Mouse (Mus musculus): ENCODE measurements around the gene Aspdh.

Gene Aspdh

GRCm38 (mm10) chr7:44446070-44446855 lies 18.9 kb upstream of the Aspdh start:
- in situ Hi-C loops (cut with MboI; ENCODE audit: unreplicated experiment in 2 of 2): no loop called here

GRCm38 (mm10) chr7:44453256-44453655 lies 11.9 kb upstream of the Aspdh start:
- in situ Hi-C loops (cut with MboI; ENCODE audit: unreplicated experiment in 2 of 2): loop anchor here in 1 of 2 experiments (25.0 kb wide), 1 partner anchor 766 kb away; the partner anchor contains the start of gene Klk14

GRCm38 (mm10) chr7:44456302-44456701 lies 8.9 kb upstream of the Aspdh start:
- in situ Hi-C loops (cut with MboI; ENCODE audit: unreplicated experiment in 2 of 2): loop anchor here in 1 of 2 experiments (25.0 kb wide), 1 partner anchor 769 kb away; the partner anchor contains the start of gene Klk14

DNA sequence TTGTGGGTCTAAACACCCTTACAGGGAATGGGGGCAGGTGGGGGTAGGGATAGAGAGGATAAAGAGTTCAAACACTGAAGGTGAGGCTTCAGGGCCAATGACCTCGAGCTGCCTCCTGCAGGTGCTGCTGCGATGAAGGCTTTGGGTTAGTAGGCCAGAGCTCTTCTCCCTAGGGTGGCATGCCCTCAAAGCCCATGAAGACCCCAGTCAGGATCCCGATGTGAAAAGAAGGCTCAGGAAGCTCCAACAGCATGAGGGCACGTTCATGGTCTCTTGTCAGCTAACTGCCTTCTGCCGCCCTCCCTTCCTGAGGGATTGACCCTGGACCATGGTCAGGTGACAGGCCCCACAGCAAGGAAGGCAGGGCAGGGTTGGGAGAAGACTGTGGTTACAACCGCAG lies 5.1 kb upstream of the Aspdh start:
- in situ Hi-C loops (cut with MboI; ENCODE audit: unreplicated experiment in 2 of 2): loop anchor here (10.0 to 25.0 kb wide), 3 partner anchors 75 to 773 kb away; partner anchors contain the start of genes 1700008O03Rik (in 1 of the 2), Klk14 (in 1 of the 2) and Syt3 (in 1 of the 2)

DNA sequence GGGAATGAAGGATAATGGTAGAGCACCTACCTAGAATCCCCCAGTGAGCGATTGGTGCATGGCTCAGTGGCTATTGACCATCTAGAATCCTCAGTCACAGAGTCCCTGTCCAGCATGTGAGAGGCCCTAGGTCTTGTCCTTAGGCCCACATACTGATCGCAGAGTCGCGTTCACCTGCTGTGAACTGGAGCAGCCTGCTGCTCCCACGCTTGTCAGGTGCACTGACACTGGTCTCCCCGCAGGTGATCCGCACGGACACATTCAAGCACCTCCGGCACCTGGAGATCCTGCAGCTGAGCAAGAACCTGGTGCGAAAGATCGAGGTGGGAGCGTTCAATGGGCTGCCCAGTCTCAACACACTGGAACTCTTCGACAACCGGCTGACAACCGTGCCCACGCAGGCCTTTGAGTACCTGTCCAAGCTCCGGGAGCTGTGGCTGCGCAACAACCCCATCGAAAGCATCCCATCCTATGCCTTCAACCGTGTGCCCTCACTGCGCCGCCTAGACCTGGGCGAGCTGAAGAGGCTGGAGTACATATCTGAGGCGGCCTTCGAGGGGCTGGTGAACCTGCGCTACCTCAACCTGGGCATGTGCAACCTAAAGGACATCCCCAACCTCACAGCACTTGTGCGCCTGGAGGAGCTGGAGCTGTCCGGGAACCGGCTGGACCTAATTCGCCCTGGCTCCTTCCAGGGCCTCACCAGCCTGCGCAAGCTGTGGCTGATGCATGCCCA lies 4.3 kb upstream of the Aspdh start:
- in situ Hi-C loops (cut with MboI; ENCODE audit: unreplicated experiment in 2 of 2): loop anchor here (10.0 to 25.0 kb wide), 3 partner anchors 76 to 774 kb away; partner anchors contain the start of genes 1700008O03Rik (in 1 of the 2), Klk14 (in 1 of the 2) and Syt3 (in 1 of the 2)

- in situ Hi-C loops (cut with MboI; ENCODE audit: unreplicated experiment in 2 of 2): loop anchor here (10.0 to 25.0 kb wide), 3 partner anchors 77 to 774 kb away; partner anchors contain the start of genes 1700008O03Rik (in 1 of the 2), Klk14 (in 1 of the 2) and Syt3 (in 1 of the 2)
These were observed 3.5 kb upstream of the Aspdh start for GRCm38 (mm10) chr7:44461503-44462217.

DNA sequence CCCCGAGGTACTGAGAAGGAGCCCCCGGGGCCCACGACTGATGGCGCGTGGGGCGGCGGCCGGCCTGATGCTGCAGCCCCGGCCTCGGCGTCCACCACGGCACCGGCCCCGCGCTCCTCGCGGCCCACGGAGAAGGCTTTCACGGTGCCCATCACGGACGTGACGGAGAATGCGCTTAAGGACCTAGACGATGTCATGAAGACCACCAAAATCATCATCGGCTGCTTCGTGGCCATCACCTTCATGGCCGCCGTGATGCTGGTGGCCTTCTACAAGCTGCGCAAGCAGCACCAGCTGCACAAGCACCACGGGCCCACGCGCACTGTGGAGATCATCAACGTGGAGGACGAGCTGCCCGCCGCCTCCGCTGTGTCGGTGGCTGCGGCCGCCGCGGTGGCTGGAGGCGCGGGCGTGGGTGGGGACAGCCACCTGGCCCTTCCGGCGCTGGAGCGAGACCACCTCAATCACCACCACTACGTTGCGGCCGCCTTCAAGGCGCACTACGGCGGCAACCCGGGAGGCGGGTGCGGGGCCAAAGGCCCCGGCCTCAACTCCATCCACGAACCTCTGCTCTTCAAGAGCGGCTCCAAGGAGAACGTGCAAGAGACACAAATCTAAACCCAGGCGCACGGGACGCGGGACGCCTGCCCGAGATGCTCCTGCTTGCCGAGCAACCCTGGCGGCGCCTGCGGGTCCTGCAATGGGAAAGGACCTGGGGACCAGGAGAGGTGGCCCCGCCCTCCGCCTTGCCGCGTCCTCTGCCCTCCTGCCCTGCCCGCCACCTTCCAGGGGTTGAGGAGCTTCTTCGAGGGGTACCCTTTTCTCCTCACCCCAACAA lies 2.8 kb upstream of the Aspdh start:
- in situ Hi-C loops (cut with MboI; ENCODE audit: unreplicated experiment in 2 of 2): loop anchor here (10.0 to 25.0 kb wide), 3 partner anchors 78 to 775 kb away; partner anchors contain the start of genes 1700008O03Rik (in 1 of the 2), Klk14 (in 1 of the 2) and Syt3 (in 1 of the 2)

GRCm38 (mm10) chr7:44463056-44463425 lies 2.1 kb upstream of the Aspdh start:
- in situ Hi-C loops (cut with MboI; ENCODE audit: unreplicated experiment in 2 of 2): loop anchor here (10.0 to 25.0 kb wide), 3 partner anchors 78 to 776 kb away; partner anchors contain the start of genes 1700008O03Rik (in 1 of the 2), Klk14 (in 1 of the 2) and Syt3 (in 1 of the 2)

DNA sequence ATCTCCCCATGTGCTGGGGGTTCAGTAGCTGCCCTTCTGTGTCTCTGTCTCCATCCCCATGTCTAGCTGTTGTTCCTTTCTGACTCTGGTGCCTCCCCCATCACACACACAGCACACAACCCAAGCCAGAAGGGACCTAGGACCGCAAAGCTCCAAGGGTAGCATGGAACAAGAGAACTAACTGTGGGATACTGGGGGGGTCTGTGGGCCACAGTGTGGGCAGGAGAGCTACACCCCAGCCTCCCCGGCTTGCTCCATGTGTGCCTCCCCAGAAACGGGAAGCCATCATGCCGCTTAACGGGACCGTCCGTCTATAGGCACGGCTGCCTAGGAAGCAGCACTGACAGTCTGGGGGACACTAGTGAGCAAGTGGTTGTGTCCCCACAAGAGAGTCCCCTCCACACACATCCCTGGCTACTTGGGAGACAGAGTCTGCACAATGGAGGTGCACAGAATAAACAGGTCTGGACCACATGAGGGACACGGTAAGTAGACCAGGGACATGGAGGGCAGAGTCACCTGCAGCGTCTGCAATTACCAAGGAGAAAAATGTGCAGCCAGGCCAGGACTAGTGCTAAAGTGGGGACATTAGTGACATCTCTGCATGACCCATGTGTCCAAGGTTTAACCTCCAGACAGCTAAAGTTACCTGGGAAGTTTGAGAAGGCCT lies 1.5 kb upstream of the Aspdh start:
- in situ Hi-C loops (cut with MboI; ENCODE audit: unreplicated experiment in 2 of 2): loop anchor here (10.0 to 25.0 kb wide), 3 partner anchors 79 to 776 kb away; partner anchors contain the start of genes 1700008O03Rik (in 1 of the 2), Klk14 (in 1 of the 2) and Syt3 (in 1 of the 2)

GRCm38 (mm10) chr7:44464511-44464910 lies 680 bp upstream of the Aspdh start:
- in situ Hi-C loops (cut with MboI; ENCODE audit: unreplicated experiment in 2 of 2): loop anchor here (10.0 to 25.0 kb wide), 3 partner anchors 80 to 777 kb away; partner anchors contain the start of genes 1700008O03Rik (in 1 of the 2), Klk14 (in 1 of the 2) and Syt3 (in 1 of the 2)

DNA sequence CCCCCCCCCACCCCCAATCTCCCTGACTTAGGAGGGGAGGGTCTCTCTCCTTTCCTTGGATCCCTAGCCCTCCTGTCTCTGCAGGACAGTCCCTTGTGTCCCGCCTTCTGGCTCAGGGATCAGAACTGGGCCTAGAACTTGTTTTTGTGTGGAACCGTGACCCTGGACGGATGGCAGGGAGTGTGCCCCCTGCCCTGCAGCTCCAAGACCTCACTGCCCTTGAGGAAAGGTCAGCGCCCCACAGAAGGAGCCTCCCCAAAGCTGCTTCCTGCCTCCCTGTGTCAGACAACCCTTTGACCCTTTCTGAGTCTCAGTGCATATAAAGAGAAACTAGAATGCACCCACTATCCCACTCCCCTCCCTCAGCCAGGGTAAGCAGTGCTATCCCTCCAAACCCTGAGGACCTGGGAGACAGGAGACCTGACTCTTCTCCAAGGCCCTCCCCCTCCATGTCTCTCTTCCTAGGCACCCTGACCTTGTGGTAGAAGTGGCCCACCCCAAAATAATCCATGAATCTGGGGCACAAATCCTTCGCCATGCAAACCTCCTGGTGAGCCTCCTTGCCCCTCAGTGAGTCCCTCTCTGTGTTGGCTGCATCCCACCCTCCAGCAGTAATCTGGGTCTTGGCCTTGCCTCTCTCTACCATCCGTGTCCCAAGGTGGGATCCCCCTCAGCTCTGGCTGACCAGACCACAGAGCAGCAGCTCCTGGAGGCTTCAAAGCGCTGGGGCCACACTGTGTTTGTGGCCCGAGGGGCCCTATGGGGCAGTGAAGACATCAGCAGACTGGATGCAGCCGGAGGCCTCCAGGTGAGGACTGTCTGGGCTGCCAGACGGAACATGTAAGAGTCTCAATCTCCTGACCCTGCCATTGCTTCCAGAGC lies 1.1 kb downstream of the Aspdh start:
- in situ Hi-C loops (cut with MboI; ENCODE audit: unreplicated experiment in 2 of 2): loop anchor here (10.0 to 25.0 kb wide), 3 partner anchors 81 to 779 kb away; partner anchors contain the start of genes 1700008O03Rik (in 1 of the 2), Klk14 (in 1 of the 2) and Syt3 (in 1 of the 2)

GRCm38 (mm10) chr7:44466888-44467311 lies 1.7 kb downstream of the Aspdh start:
- in situ Hi-C loops (cut with MboI; ENCODE audit: unreplicated experiment in 2 of 2): loop anchor here (10.0 to 25.0 kb wide), 3 partner anchors 82 to 780 kb away; partner anchors contain the start of genes 1700008O03Rik (in 1 of the 2), Klk14 (in 1 of the 2) and Syt3 (in 1 of the 2)

DNA sequence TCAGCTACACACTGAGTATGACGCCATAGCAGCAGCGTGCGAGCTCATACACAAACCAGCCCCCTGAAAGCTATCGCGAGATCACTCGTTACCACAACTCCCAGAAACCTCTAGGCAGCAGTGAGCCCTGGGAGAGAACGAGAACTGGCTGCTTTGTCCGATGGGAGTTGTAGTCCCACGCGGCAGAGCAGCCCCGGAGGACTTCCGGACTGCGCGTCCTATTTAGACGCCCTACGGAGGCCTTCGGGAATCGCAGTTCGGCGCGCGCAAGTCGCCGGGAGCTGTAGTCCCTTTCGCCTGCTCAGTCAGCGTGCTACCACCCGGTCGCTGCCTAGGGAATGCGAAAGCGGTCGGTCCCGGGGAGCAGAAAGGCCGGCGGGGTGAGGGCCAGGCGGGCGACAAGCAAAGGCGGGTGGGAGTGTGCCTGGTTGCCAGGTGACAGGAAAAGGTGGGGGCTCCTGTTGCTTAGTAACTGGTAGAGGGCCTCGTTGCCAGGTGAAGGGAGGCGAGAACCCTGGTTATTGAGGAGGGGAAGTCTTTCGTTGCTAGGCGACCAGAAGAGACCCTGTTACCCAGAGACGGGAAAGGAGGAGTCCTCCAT lies 2.7 kb downstream of the Aspdh start, which contains the start of gene Josd2:
TSS of gene Josd2 (plus strand) at position 170 of the 601 bp plus-strand sequence.
- in situ Hi-C loops (cut with MboI; ENCODE audit: unreplicated experiment in 2 of 2): loop anchor here (10.0 to 25.0 kb wide), 3 partner anchors 83 to 781 kb away; partner anchors contain the start of genes 1700008O03Rik (in 1 of the 2), Klk14 (in 1 of the 2) and Syt3 (in 1 of the 2)

- in situ Hi-C loops (cut with MboI; ENCODE audit: unreplicated experiment in 2 of 2): loop anchor here (10.0 to 25.0 kb wide), 3 partner anchors 84 to 781 kb away; partner anchors contain the start of genes 1700008O03Rik (in 1 of the 2), Klk14 (in 1 of the 2) and Syt3 (in 1 of the 2)
These were observed 3.6 kb downstream of the Aspdh start for GRCm38 (mm10) chr7:44468644-44469285.
